Mouse (Mus musculus): Measurements from ENCODE around the gene Fcgr3. TPM values are rescaled to one million over a fixed set of nuclear protein-coding genes. Genes with fewer than 3 reads are reported as not detected.

The Fcgr3 gene
- total and polyA plus RNA-seq, 3 experiments: 3.7 to 8.5 (median 6.1) TPM

DNA sequence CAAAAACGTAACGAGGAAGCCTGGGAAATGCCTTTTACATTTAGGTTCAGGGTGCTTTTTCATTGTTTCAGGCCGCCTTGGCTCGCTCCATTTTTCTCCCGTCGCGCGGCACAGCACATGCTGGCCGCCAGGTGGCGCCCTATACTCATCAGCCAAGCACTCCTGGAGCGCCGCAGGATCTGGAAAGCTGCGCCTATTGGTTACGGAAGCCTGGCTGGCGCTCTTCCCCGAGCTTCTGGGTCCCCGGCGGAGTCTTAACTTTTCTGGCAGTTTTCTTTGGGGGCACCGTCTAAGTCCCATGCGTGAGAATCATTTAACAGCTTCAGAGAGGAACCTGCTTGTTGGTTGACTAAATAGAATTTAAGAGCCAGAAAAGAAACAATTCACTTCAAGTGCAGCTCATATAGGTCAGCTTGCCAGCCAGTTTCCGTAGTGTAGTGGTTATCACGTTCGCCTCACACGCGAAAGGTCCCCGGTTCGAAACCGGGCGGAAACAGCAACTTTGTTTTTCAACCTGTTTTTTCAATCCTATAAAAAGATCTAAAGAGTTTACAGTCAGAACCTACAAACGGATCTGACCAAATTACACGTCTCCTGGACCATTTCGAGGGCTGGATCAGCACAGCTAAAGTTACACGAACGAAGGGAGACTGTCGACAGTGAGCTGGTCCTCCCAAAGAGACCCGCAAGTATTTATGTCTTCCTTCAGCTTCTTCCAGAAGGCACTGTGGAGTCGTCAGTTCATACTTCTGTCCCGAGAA lies 46.5 kb upstream of the Fcgr3 start:
- no peaks in the 10 kb centered on the region for H3K9me3 ChIP-seq (replicated peaks; ENCODE audit: low read length)
- H3K79me2 ChIP-seq (replicated peaks; ENCODE audit: control insufficient read depth, extremely low read depth, insufficient read depth, poor library complexity, severe bottlenecking): no peaks in the 10 kb centered on the region
- no peak for TF ChIP-seq CHD1 (IDR thresholded peaks at IDR 0.05; ENCODE audit: low read depth, low read length)
- TF ChIP-seq RAD21 (IDR thresholded peaks at IDR 0.05; ENCODE audit: low read depth, low read length): peak; percentile 80
- TF ChIP-seq RCOR1 (conservative IDR thresholded peaks at IDR 0.05; ENCODE audit: low read depth, low read length): no peak
- TF ChIP-seq MXI1 (IDR thresholded peaks at IDR 0.05; ENCODE audit: low read depth, low read length): peak; percentile 81; the same call in 1 of the 2 replicates
- peak; percentile 85 for TF ChIP-seq MAX (IDR thresholded peaks at IDR 0.05; ENCODE audit: low read length)
- TF ChIP-seq NRF1 (IDR thresholded peaks at IDR 0.05; ENCODE audit: low read depth, low read length): peak; percentile 65
- no peak for TF ChIP-seq UBTF (IDR thresholded peaks at IDR 0.05; ENCODE audit: low read depth, low read length)
- TF ChIP-seq ELF1 (IDR thresholded peaks at IDR 0.05; ENCODE audit: low read depth, low read length): peak; percentile 96
- TF ChIP-seq USF2 (conservative IDR thresholded peaks at IDR 0.05; ENCODE audit: low read depth, low read length): no peak
- TF ChIP-seq MAZ (IDR thresholded peaks at IDR 0.05; ENCODE audit: low read depth, low read length): peak; percentile 41; the same call in 1 of the 2 replicates
- TF ChIP-seq CTCF (conservative IDR thresholded peaks at IDR 0.05 in 1 of 2, IDR thresholded peaks at IDR 0.05 in 1 of 2; ENCODE audit: low read depth in 2 of 2, low read length in 2 of 2): peak; percentile 65 to 91
- TF ChIP-seq POLR2AphosphoS2 (IDR thresholded peaks at IDR 0.05; ENCODE audit: low read depth, low read length): no peak
- TF ChIP-seq ETS1 (conservative IDR thresholded peaks at IDR 0.05; ENCODE audit: low read depth, low read length): no peak
- TF ChIP-seq IRF4 (IDR thresholded peaks at IDR 0.05; ENCODE audit: low read depth, low read length): peak; percentile 37; the same call in 1 of the 2 replicates
- peak; percentile 78; the same call in 1 of the 2 replicates for TF ChIP-seq KAT2A (IDR thresholded peaks at IDR 0.05; ENCODE audit: insufficient replicate concordance, low read length)
- peak; percentile 16; the same call in 1 of the 2 replicates for TF ChIP-seq E2F4 (IDR thresholded peaks at IDR 0.05; ENCODE audit: insufficient replicate concordance, low read depth, low read length)
- 0 out of 2 replicates have a peak, but pooled peaks have one; percentile 14 for TF ChIP-seq EP300 (IDR thresholded peaks at IDR 0.05; ENCODE audit: low read length)
- no peak for TF ChIP-seq ZKSCAN1 (IDR thresholded peaks at IDR 0.05; ENCODE audit: borderline replicate concordance, low read depth, low read length)
- TF ChIP-seq NELFE (IDR thresholded peaks at IDR 0.05; ENCODE audit: low read depth, low read length): no peak
- TF ChIP-seq JUND (conservative IDR thresholded peaks at IDR 0.05; ENCODE audit: low read depth, low read length): peak; percentile 5; the same call in 1 of the 2 replicates
- no peak for TF ChIP-seq PAX5 (IDR thresholded peaks at IDR 0.05; ENCODE audit: low read length)
- peak; percentile 28 for TF ChIP-seq ZC3H11A (IDR thresholded peaks at IDR 0.05; ENCODE audit: low read depth, low read length)
- TF ChIP-seq TBP (conservative IDR thresholded peaks at IDR 0.05; ENCODE audit: low read depth, low read length): peak; percentile 100
- TF ChIP-seq HCFC1 (IDR thresholded peaks at IDR 0.05; ENCODE audit: low read depth, low read length): peak; percentile 50
- peak; percentile 82 for TF ChIP-seq SMC3 (IDR thresholded peaks at IDR 0.05; ENCODE audit: low read depth, low read length)
- TF ChIP-seq MEF2A (IDR thresholded peaks at IDR 0.05; ENCODE audit: borderline replicate concordance, low read depth, low read length): peak; percentile 52; the same call in 1 of the 2 replicates
- TF ChIP-seq USF1 (IDR thresholded peaks at IDR 0.05; ENCODE audit: low read depth, low read length): no peak
- peak; percentile 50; the same call in 1 of the 2 replicates for TF ChIP-seq SIN3A (IDR thresholded peaks at IDR 0.05; ENCODE audit: low read length)
- 0 out of 2 replicates have a peak, but pooled peaks have one; percentile 39 for TF ChIP-seq MYC (IDR thresholded peaks at IDR 0.05; ENCODE audit: low read depth, low read length)
- peak; percentile 96 for TF ChIP-seq MAFK (IDR thresholded peaks at IDR 0.05; ENCODE audit: insufficient replicate concordance, low read length)
- TF ChIP-seq ZNF384 (IDR thresholded peaks at IDR 0.05; ENCODE audit: low read depth, low read length): peak; percentile 56
- no peak for TF ChIP-seq GABPA (IDR thresholded peaks at IDR 0.05; ENCODE audit: insufficient replicate concordance, low read depth, low read length)
- peak; percentile 75; the same call in 1 of the 2 replicates for TF ChIP-seq BHLHE40 (IDR thresholded peaks at IDR 0.05; ENCODE audit: low read depth, low read length)
- TF ChIP-seq ZMIZ1 (IDR thresholded peaks at IDR 0.05; ENCODE audit: low read depth, low read length): no peak
- TF ChIP-seq TCF12 (IDR thresholded peaks at IDR 0.05; ENCODE audit: low read depth, low read length): peak; percentile 40; the same call in 1 of the 2 replicates
- no peak for TF ChIP-seq CHD2 (IDR thresholded peaks at IDR 0.05; ENCODE audit: low read length)
- TF ChIP-seq JUN (IDR thresholded peaks at IDR 0.05; ENCODE audit: insufficient read depth, low read depth, low read length): no peak
- TF ChIP-seq POLR2A (IDR thresholded peaks at IDR 0.05; ENCODE audit: low read depth, low read length): no peak
- peak overlapping the region; percentile 93 for H3K4me2 ChIP-seq (ENCODE audit: insufficient read depth, low read depth, poor library complexity, severe bottlenecking)
- in situ Hi-C loops (cut with MboI; ENCODE audit: low pct_ligation_motif_present, low pct_unique_long_range_greater_than_20kb, low sequenced_read_pairs): loop anchor here (5.0 kb wide), 2 partner anchors 111 to 214 kb away; partner anchors contain the start of gene Tomm40l
- H3K27ac ChIP-seq (ENCODE audit: insufficient read depth, low read depth): no peak overlapping the region
- H3K9ac ChIP-seq (ENCODE audit: insufficient read depth, low read depth): peak overlapping the region; percentile 72
- DNase-seq (ENCODE audit: extremely low read depth): peak; percentile 92
- H3K36me3 ChIP-seq (replicated peaks in 1 of 2; ENCODE audit: control insufficient read depth in 1 of 2, insufficient read depth in 1 of 2, low read length in 1 of 2): no peaks in the 10 kb centered on the region
- no peaks in the 10 kb centered on the region for H3K27me3 ChIP-seq (replicated peaks)
- dilution Hi-C loops (cut with MboI; ENCODE audit: extremely low pct_ligation_motif_present, extremely low pct_unique_long_range_greater_than_20kb, low sequenced_read_pairs): no loop called here
- peaks cover 6 to 17% of the 10 kb centered on the region in 2 experiments for H3K4me1 ChIP-seq (ENCODE audit: control insufficient read depth in 1 of 2, insufficient read depth in 2 of 2)
- H3K4me3 ChIP-seq (replicated peaks in 1 of 3; ENCODE audit: low read depth in 2 of 3, low read length in 2 of 3, poor library complexity in 1 of 3): peak overlapping the region; percentile 53 to 64 (median 59)

Measured in CH12.LX (cell line).